Mouse (Mus musculus): Measurements from ENCODE around the gene Slc6a6. TPM values are rescaled to one million over a fixed set of nuclear protein-coding genes. Genes with fewer than 3 reads are reported as not detected.
A peak's percentile ranks its signal among the peaks of the same experiment; 100 is the strongest.

Slc6a6 gene
- polyA plus RNA-seq, 1 experiment from 2014 or later, result 35.3 TPM

GRCm38 (mm10) chr6:91678506-91679094 is 5.3 kb upstream of the Slc6a6 start:
- Histone ChIP-seq H3K4me2 (ENCODE audit: low read depth, low read length) (no peak overlapping the region), H3K9ac (replicated peaks; ENCODE audit: low read length) (no peak overlapping the region), H3K9me3 (replicated peaks; ENCODE audit: control insufficient read depth, low read length) (no peaks in the 10 kb centered on the region), H3K4me1 (ENCODE audit: control insufficient read depth, insufficient read depth, low read length) (no peaks in the 10 kb centered on the region), H3K4me3 (ENCODE audit: low read depth, low read length) (no peak overlapping the region), H3K27ac (replicated peaks; ENCODE audit: low read depth, low read length) (no peak overlapping the region), H3K27me3 (ENCODE audit: control insufficient read depth, insufficient read depth, low read length) (no peaks in the 10 kb centered on the region), H3K36me3 (replicated peaks; ENCODE audit: control insufficient read depth, insufficient read depth, low read depth, low read length) (no peaks in the 10 kb centered on the region)
- no peak for DNase-seq (ENCODE audit: low spot score)
- WGBS, result 57% methylated on average over 12 of the region's 12 CpGs
- ATAC-seq (replicated peaks; ENCODE audit: insufficient number of reproducible peaks, low FRiP score, low TSS enrichment, low read depth), result no peak

GRCm38 (mm10) chr6:91679095-91679577 is 4.7 kb upstream of the Slc6a6 start:
- Histone ChIP-seq H3K9ac (replicated peaks; ENCODE audit: low read length) (no peak overlapping the region), H3K27ac (replicated peaks; ENCODE audit: low read depth, low read length) (no peak overlapping the region), H3K4me3 (ENCODE audit: low read depth, low read length) (no peak overlapping the region), H3K36me3 (replicated peaks; ENCODE audit: control insufficient read depth, insufficient read depth, low read depth, low read length) (no peaks in the 10 kb centered on the region), H3K27me3 (ENCODE audit: control insufficient read depth, insufficient read depth, low read length) (no peaks in the 10 kb centered on the region), H3K9me3 (replicated peaks; ENCODE audit: control insufficient read depth, low read length) (no peaks in the 10 kb centered on the region), H3K4me2 (ENCODE audit: low read depth, low read length) (no peak overlapping the region), H3K4me1 (ENCODE audit: control insufficient read depth, insufficient read depth, low read length) (no peaks in the 10 kb centered on the region)
- DNase-seq (ENCODE audit: low spot score) (no peak), ATAC-seq (replicated peaks; ENCODE audit: insufficient number of reproducible peaks, low FRiP score, low TSS enrichment, low read depth) (no peak)
- 74% methylated on average over 10 of the region's 10 CpGs for WGBS

- WGBS, result 82% methylated on average over 6 of the region's 6 CpGs
- H3K4me2 ChIP-seq (ENCODE audit: low read depth, low read length), result no peak overlapping the region
- H3K27ac ChIP-seq (replicated peaks; ENCODE audit: low read depth, low read length), result no peak overlapping the region
- DNase-seq (ENCODE audit: low spot score) (no peak), ATAC-seq (replicated peaks; ENCODE audit: insufficient number of reproducible peaks, low FRiP score, low TSS enrichment, low read depth) (no peak)
- no peaks in the 10 kb centered on the region for H3K36me3 ChIP-seq (replicated peaks; ENCODE audit: control insufficient read depth, insufficient read depth, low read depth, low read length)
- no peak overlapping the region for H3K9ac ChIP-seq (replicated peaks; ENCODE audit: low read length)
- no peak overlapping the region for H3K4me3 ChIP-seq (ENCODE audit: low read depth, low read length)
- H3K27me3 ChIP-seq (ENCODE audit: control insufficient read depth, insufficient read depth, low read length), result no peaks in the 10 kb centered on the region
- no peaks in the 10 kb centered on the region for H3K9me3 ChIP-seq (replicated peaks; ENCODE audit: control insufficient read depth, low read length)
- H3K4me1 ChIP-seq (ENCODE audit: control insufficient read depth, insufficient read depth, low read length), result no peaks in the 10 kb centered on the region
Measured at GRCm38 (mm10) chr6:91679716-91680115, 4.1 kb upstream of the Slc6a6 start.

GRCm38 (mm10) chr6:91681841-91682240 is 2.0 kb upstream of the Slc6a6 start:
- Histone ChIP-seq H3K27me3 (ENCODE audit: control insufficient read depth, insufficient read depth, low read length) (no peaks in the 10 kb centered on the region), H3K4me3 (ENCODE audit: low read depth, low read length) (no peak overlapping the region), H3K36me3 (replicated peaks; ENCODE audit: control insufficient read depth, insufficient read depth, low read depth, low read length) (no peaks in the 10 kb centered on the region), H3K9ac (replicated peaks; ENCODE audit: low read length) (no peak overlapping the region), H3K4me1 (ENCODE audit: control insufficient read depth, insufficient read depth, low read length) (no peaks in the 10 kb centered on the region), H3K4me2 (ENCODE audit: low read depth, low read length) (no peak overlapping the region), H3K27ac (replicated peaks; ENCODE audit: low read depth, low read length) (no peak overlapping the region), H3K9me3 (replicated peaks; ENCODE audit: control insufficient read depth, low read length) (no peaks in the 10 kb centered on the region)
- DNase-seq (ENCODE audit: low spot score), result no peak
- 73% methylated on average over 4 of the region's 4 CpGs for WGBS
- no peak for ATAC-seq (replicated peaks; ENCODE audit: insufficient number of reproducible peaks, low FRiP score, low TSS enrichment, low read depth)

GRCm38 (mm10) chr6:91683121-91683520 is 732 bp upstream of the Slc6a6 start:
- H3K9ac ChIP-seq (replicated peaks; ENCODE audit: low read length), result peak overlapping the region; percentile 92
- peak overlapping the region; percentile 39 for H3K4me2 ChIP-seq (ENCODE audit: low read depth, low read length)
- H3K27ac ChIP-seq (replicated peaks; ENCODE audit: low read depth, low read length), result peak overlapping the region; percentile 72
- no peaks in the 10 kb centered on the region for H3K9me3 ChIP-seq (replicated peaks; ENCODE audit: control insufficient read depth, low read length)
- H3K36me3 ChIP-seq (replicated peaks; ENCODE audit: control insufficient read depth, insufficient read depth, low read depth, low read length), result no peaks in the 10 kb centered on the region
- WGBS, result 57% methylated on average over 3 of the region's 3 CpGs
- no peak for ATAC-seq (replicated peaks; ENCODE audit: insufficient number of reproducible peaks, low FRiP score, low TSS enrichment, low read depth)
- H3K4me3 ChIP-seq (ENCODE audit: low read depth, low read length), result no peak overlapping the region
- DNase-seq (ENCODE audit: low spot score), result no peak
- no peaks in the 10 kb centered on the region for H3K4me1 ChIP-seq (ENCODE audit: control insufficient read depth, insufficient read depth, low read length)
- H3K27me3 ChIP-seq (ENCODE audit: control insufficient read depth, insufficient read depth, low read length), result no peaks in the 10 kb centered on the region

- DNase-seq (ENCODE audit: low spot score), result no peak
- Histone ChIP-seq H3K4me3 (ENCODE audit: low read depth, low read length) (peak overlapping the region; percentile 84), H3K4me1 (ENCODE audit: control insufficient read depth, insufficient read depth, low read length) (no peaks in the 10 kb centered on the region), H3K9ac (replicated peaks; ENCODE audit: low read length) (peak overlapping the region; percentile 92), H3K9me3 (replicated peaks; ENCODE audit: control insufficient read depth, low read length) (no peaks in the 10 kb centered on the region), H3K27me3 (ENCODE audit: control insufficient read depth, insufficient read depth, low read length) (no peaks in the 10 kb centered on the region), H3K36me3 (replicated peaks; ENCODE audit: control insufficient read depth, insufficient read depth, low read depth, low read length) (no peaks in the 10 kb centered on the region), H3K4me2 (ENCODE audit: low read depth, low read length) (peak overlapping the region; percentile 92), H3K27ac (replicated peaks; ENCODE audit: low read depth, low read length) (peak overlapping the region; percentile 81)
- ATAC-seq (replicated peaks; ENCODE audit: insufficient number of reproducible peaks, low FRiP score, low TSS enrichment, low read depth), result peak; percentile 48
- WGBS, result 1% methylated on average over 13 of the region's 13 CpGs
Measured at GRCm38 (mm10) chr6:91684474-91684829, 599 bp downstream of the Slc6a6 start.

- Histone ChIP-seq H3K4me3 (ENCODE audit: low read depth, low read length) (peak overlapping the region; percentile 84), H3K27me3 (ENCODE audit: control insufficient read depth, insufficient read depth, low read length) (no peaks in the 10 kb centered on the region), H3K4me2 (ENCODE audit: low read depth, low read length) (peak overlapping the region; percentile 92), H3K4me1 (ENCODE audit: control insufficient read depth, insufficient read depth, low read length) (no peaks in the 10 kb centered on the region), H3K9me3 (replicated peaks; ENCODE audit: control insufficient read depth, low read length) (no peaks in the 10 kb centered on the region), H3K9ac (replicated peaks; ENCODE audit: low read length) (peak overlapping the region; percentile 92), H3K36me3 (replicated peaks; ENCODE audit: control insufficient read depth, insufficient read depth, low read depth, low read length) (no peaks in the 10 kb centered on the region), H3K27ac (replicated peaks; ENCODE audit: low read depth, low read length) (no peak overlapping the region)
- DNase-seq (ENCODE audit: low spot score) (peak; percentile 26), ATAC-seq (replicated peaks; ENCODE audit: insufficient number of reproducible peaks, low FRiP score, low TSS enrichment, low read depth) (no peak)
- 16% methylated on average over 17 of the region's 17 CpGs for WGBS
Measured at GRCm38 (mm10) chr6:91684831-91685532, 1.1 kb downstream of the Slc6a6 start.

GRCm38 (mm10) chr6:91685533-91685883 is 1.7 kb downstream of the Slc6a6 start:
- ATAC-seq (replicated peaks; ENCODE audit: insufficient number of reproducible peaks, low FRiP score, low TSS enrichment, low read depth) (no peak), DNase-seq (ENCODE audit: low spot score) (no peak)
- no peak overlapping the region for H3K9ac ChIP-seq (replicated peaks; ENCODE audit: low read length)
- H3K4me3 ChIP-seq (ENCODE audit: low read depth, low read length), result peak overlapping the region; percentile 84; the same call in 1 of the 2 replicates
- WGBS, result 30% methylated on average over 2 of the region's 2 CpGs
- H3K4me2 ChIP-seq (ENCODE audit: low read depth, low read length), result peak overlapping the region; percentile 92
- no peaks in the 10 kb centered on the region for H3K36me3 ChIP-seq (replicated peaks; ENCODE audit: control insufficient read depth, insufficient read depth, low read depth, low read length)
- H3K27me3 ChIP-seq (ENCODE audit: control insufficient read depth, insufficient read depth, low read length), result no peaks in the 10 kb centered on the region
- no peak overlapping the region for H3K27ac ChIP-seq (replicated peaks; ENCODE audit: low read depth, low read length)
- H3K9me3 ChIP-seq (replicated peaks; ENCODE audit: control insufficient read depth, low read length), result no peaks in the 10 kb centered on the region
- H3K4me1 ChIP-seq (ENCODE audit: control insufficient read depth, insufficient read depth, low read length), result no peaks in the 10 kb centered on the region
